Mouse (Mus musculus) G1E (cell line): ENCODE data around the gene Tgfbr3. TPM values are rescaled to one million over a fixed set of nuclear protein-coding genes. Genes with fewer than 3 reads are reported as not detected.

ENCODE experiments used
- ATAC-seq: 2 replicates; pipeline ENCODE4 v1.8.0; 2016; ENCODE audit warnings: mild to moderate bottlenecking; ENCODE audit not compliant: insufficient number of reproducible peaks, poor library complexity, low FRiP score, severe bottlenecking; ENCODE audit errors: extremely low read depth
- DNase-seq: peaks from one replicate; pipeline ENCODE4 v3.0.0; 2012; ENCODE audit warnings: low spot score
- H3K27me3 ChIP-seq: 2 replicates; pipeline ENCODE4 v1.6.1; 2012; ENCODE audit warnings: mild to moderate bottlenecking, low read length, inconsistent platforms; ENCODE audit not compliant: insufficient read depth
- H3K36me3 ChIP-seq: replicated peaks from 2 replicates; pipeline ENCODE3; 2012; ENCODE audit warnings: mild to moderate bottlenecking, inconsistent platforms
- H3K4me1 ChIP-seq: 2 replicates; pipeline ENCODE4 v1.6.1; 2012; ENCODE audit warnings: low read depth, low read length, inconsistent platforms, mixed read lengths; ENCODE audit not compliant: insufficient read depth
- H3K4me3 ChIP-seq: 2 replicates; pipeline ENCODE4 v1.5.1; 2012; ENCODE audit warnings: low read depth, mild to moderate bottlenecking, inconsistent platforms, low read length, moderate library complexity, mixed read lengths
- H3K9me3 ChIP-seq: replicated peaks from 2 replicates; pipeline ENCODE4 v1.6.1; 2012; ENCODE audit warnings: inconsistent platforms
- CTCF ChIP-seq: IDR thresholded peaks from 2 replicates; pipeline ENCODE4 v1.5.1; 2012; ENCODE audit warnings: low read depth, low read length, inconsistent platforms, mixed read lengths
- GATA1 ChIP-seq: IDR thresholded peaks from 2 replicates; pipeline ENCODE4 v1.6.1; 2012; ENCODE audit warnings: borderline replicate concordance, low read length, inconsistent platforms, mixed read lengths
- GATA2 ChIP-seq: IDR thresholded peaks from 2 replicates; pipeline ENCODE4 v1.6.1; 2012; ENCODE audit warnings: low read depth, low read length, inconsistent platforms, borderline replicate concordance
- POLR2AphosphoS5 ChIP-seq: IDR thresholded peaks from 2 replicates; pipeline ENCODE4 v1.6.1; 2012; ENCODE audit warnings: low read depth, low read length, inconsistent platforms; ENCODE audit not compliant: insufficient replicate concordance
- TAL1 ChIP-seq: conservative IDR thresholded peaks from 2 replicates; pipeline ENCODE4 v1.6.1; 2012; ENCODE audit warnings: low read depth, low read length, inconsistent platforms, mixed read lengths
- polyA plus RNA-seq: library from polyadenylated mRNA; stranded (reverse); fragments of >175 nt; gene quantifications from 2 replicates; pipeline ENCODE4 v1.2.3, GENCODE M21; 2012
- total RNA-seq, 2 experiments: library from RNA; stranded (forward) in 1 of 2; stranded (reverse) in 1 of 2; fragments of 200-1000 nt in 1 of 2; fragments of >200 nt in 1 of 2; fragmentation: Nextera tagmentation in 1 of 2; gene quantifications; 2 replicates each; pipeline ENCODE4 v1.2.3; 2014 to 2017

Tgfbr3 gene
- total and polyA plus RNA-seq, 3 experiments, result 0.05 TPM; not detected in 2

GRCm38 (mm10) chr5:107303350-107303861 lies 14.0 kb upstream of the Tgfbr3 start:
- peaks cover 7% of the 10 kb centered on the region; the same call in 1 of the 2 replicates for H3K27me3 ChIP-seq
- TF ChIP-seq GATA1 (no peak), POLR2AphosphoS5 (no peak), GATA2 (no peak), CTCF (no peak), TAL1 (no peak)
- no peaks in the 10 kb centered on the region for H3K4me1 ChIP-seq
- H3K36me3 ChIP-seq, result no peaks in the 10 kb centered on the region
- H3K4me3 ChIP-seq, result no peak overlapping the region
- no peaks in the 10 kb centered on the region for H3K9me3 ChIP-seq
- no peak for DNase-seq
- no peak for ATAC-seq

- ATAC-seq, result no peak
- DNase-seq, result no peak
- H3K4me1 ChIP-seq, result no peaks in the 10 kb centered on the region
- no peak for TF ChIP-seq CTCF
- no peak for TF ChIP-seq TAL1
- no peak for TF ChIP-seq POLR2AphosphoS5
- TF ChIP-seq GATA2, result no peak
- TF ChIP-seq GATA1, result no peak
- no peaks in the 10 kb centered on the region for H3K36me3 ChIP-seq
- H3K27me3 ChIP-seq, result peaks cover 4% of the 10 kb centered on the region; the same call in 1 of the 2 replicates
- H3K4me3 ChIP-seq, result no peak overlapping the region
- no peaks in the 10 kb centered on the region for H3K9me3 ChIP-seq
Observed at GRCm38 (mm10) chr5:107298854-107299253, 9.4 kb upstream of the Tgfbr3 start.

- TF ChIP-seq GATA1 (no peak), TAL1 (no peak), POLR2AphosphoS5 (no peak), CTCF (no peak), GATA2 (no peak)
- no peak for ATAC-seq
- H3K4me3 ChIP-seq, result no peak overlapping the region
- no peaks in the 10 kb centered on the region for H3K4me1 ChIP-seq
- no peaks in the 10 kb centered on the region for H3K9me3 ChIP-seq
- no peaks in the 10 kb centered on the region; the same call in 1 of the 2 replicates for H3K27me3 ChIP-seq
- H3K36me3 ChIP-seq, result no peaks in the 10 kb centered on the region
- DNase-seq, result no peak
Observed at GRCm38 (mm10) chr5:107296512-107297322, 7.3 kb upstream of the Tgfbr3 start.

GRCm38 (mm10) chr5:107295817-107296511 lies 6.5 kb upstream of the Tgfbr3 start:
- no peak for ATAC-seq

GRCm38 (mm10) chr5:107295061-107295816 lies 5.8 kb upstream of the Tgfbr3 start:
- no peaks in the 10 kb centered on the region for H3K36me3 ChIP-seq
- no peaks in the 10 kb centered on the region for H3K9me3 ChIP-seq
- H3K4me3 ChIP-seq, result no peak overlapping the region
- H3K27me3 ChIP-seq, result no peaks in the 10 kb centered on the region; the same call in 1 of the 2 replicates
- DNase-seq (no peak), ATAC-seq (no peak)
- no peak for TF ChIP-seq POLR2AphosphoS5
- no peak for TF ChIP-seq TAL1
- H3K4me1 ChIP-seq, result no peaks in the 10 kb centered on the region

More at GRCm38 (mm10) chr5:107295817-107296511, 6.5 kb upstream of the Tgfbr3 start:
- Histone ChIP-seq H3K4me3 (no peak overlapping the region), H3K36me3 (no peaks in the 10 kb centered on the region), H3K4me1 (no peaks in the 10 kb centered on the region), H3K9me3 (no peaks in the 10 kb centered on the region), H3K27me3 (no peaks in the 10 kb centered on the region; the same call in 1 of the 2 replicates)
- TF ChIP-seq CTCF (no peak), TAL1 (no peak), GATA1 (no peak), GATA2 (no peak), POLR2AphosphoS5 (no peak)
- DNase-seq, result no peak

GRCm38 (mm10) chr5:107294041-107294440 lies 4.6 kb upstream of the Tgfbr3 start:
- Histone ChIP-seq H3K27me3 (peaks cover 5% of the 10 kb centered on the region; the same call in 1 of the 2 replicates), H3K9me3 (peaks cover 2% of the 10 kb centered on the region), H3K4me3 (no peak overlapping the region), H3K36me3 (no peaks in the 10 kb centered on the region), H3K4me1 (no peaks in the 10 kb centered on the region)
- TF ChIP-seq GATA1 (no peak), TAL1 (no peak), CTCF (no peak), GATA2 (no peak), POLR2AphosphoS5 (no peak)
- ATAC-seq (no peak), DNase-seq (no peak)
